8 mouse cellular contexts compared by ENCODE assay signal in the genomic region with DNA sequence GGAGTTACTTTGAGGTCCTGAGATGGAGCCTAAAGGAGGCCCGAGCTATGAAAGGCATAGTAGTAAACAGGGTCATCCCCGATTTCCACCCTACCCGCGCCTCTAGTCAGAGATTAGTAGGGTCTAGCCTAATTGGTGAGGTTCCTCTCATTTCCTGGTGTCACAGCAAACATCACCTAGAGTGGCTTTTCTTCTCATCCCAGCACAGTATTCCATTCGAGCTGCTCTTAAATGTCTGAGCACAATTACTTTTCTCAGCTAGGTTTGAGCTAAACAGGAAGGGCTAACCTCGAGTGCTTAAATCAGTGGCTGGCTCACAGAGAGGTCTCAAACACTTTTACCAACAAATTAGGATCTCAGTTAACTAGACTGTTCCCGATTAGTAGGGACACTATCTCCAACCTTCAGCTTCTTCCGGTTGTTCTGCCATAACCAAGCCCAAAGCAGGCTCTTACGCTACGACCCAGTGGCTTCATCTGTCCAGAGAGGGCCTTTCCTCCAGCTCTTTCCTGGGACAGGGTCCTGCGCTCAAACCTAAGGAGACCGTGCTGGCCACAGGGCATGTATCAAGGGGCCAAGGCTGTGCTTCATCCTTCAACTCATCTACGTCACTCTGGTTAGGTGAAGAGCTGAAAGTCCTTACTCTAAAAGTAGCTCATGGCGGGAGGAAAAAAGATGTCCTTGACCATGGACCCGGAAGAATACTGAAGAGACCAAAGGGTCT. TPM values are rescaled to one million over a fixed set of nuclear protein-coding genes. Genes with fewer than 3 reads are reported as not detected.
DNase-seq lines count a peak whose midpoint lies in the region; ATAC-seq and TF ChIP-seq lines count a peak whose summit lies in the region.

No protein-coding gene starts in this region.

- no peak for DNase-seq in heart, adult 8-10 months (ENCODE audit: low spot score)
- no peak for DNase-seq in midbrain, embryonic 11.5 days (ENCODE audit: low spot score, missing footprints)
- no peak for DNase-seq in urinary bladder, postnatal 10 days (ENCODE audit: low spot score)
- DNase-seq in thymus, adult 18-20 months = no peak
- DNase-seq in urinary bladder, adult 2 months (ENCODE audit: low spot score) = no peak

- H3K36me3 ChIP-seq in heart, embryonic 13.5 days = peaks cover 35% of the 10 kb centered on the region
- peaks cover 29% of the 10 kb centered on the region for H3K36me3 ChIP-seq in hindbrain, embryonic 13.5 days
- H3K36me3 ChIP-seq in midbrain, embryonic 11.5 days (ENCODE audit: control insufficient read depth, insufficient read depth, low read length) = peaks cover 7% of the 10 kb centered on the region; the same call in 1 of the 2 replicates

- H3K27me3 ChIP-seq in heart, embryonic 13.5 days (replicated peaks) = peaks cover 10% of the 10 kb centered on the region
- H3K27me3 ChIP-seq in hindbrain, embryonic 13.5 days = no peaks in the 10 kb centered on the region; the same call in 1 of the 2 replicates
- H3K27me3 ChIP-seq in midbrain, embryonic 11.5 days (ENCODE audit: control insufficient read depth, insufficient read depth, low read length) = no peaks in the 10 kb centered on the region

- H3K9ac ChIP-seq in heart, embryonic 13.5 days = peak overlapping the region; percentile 85
- H3K9ac ChIP-seq in hindbrain, embryonic 13.5 days = peak overlapping the region; percentile 74
- H3K9ac ChIP-seq in midbrain, embryonic 11.5 days (ENCODE audit: low read length) = peak overlapping the region; percentile 71

- peaks cover 27% of the 10 kb centered on the region for H3K4me1 ChIP-seq in heart, embryonic 13.5 days
- peaks cover 33% of the 10 kb centered on the region for H3K4me1 ChIP-seq in bone marrow macrophage, adult 2 months (ENCODE audit: control insufficient read depth, insufficient read depth, low read length)
- peaks cover 25% of the 10 kb centered on the region for H3K4me1 ChIP-seq in hindbrain, embryonic 13.5 days (replicated peaks)
- peaks cover 14% of the 10 kb centered on the region for H3K4me1 ChIP-seq in midbrain, embryonic 11.5 days (ENCODE audit: control insufficient read depth, insufficient read depth, low read length)

- TF ChIP-seq POLR2A in bone marrow macrophage, adult 2 months (IDR thresholded peaks at IDR 0.05; ENCODE audit: borderline replicate concordance, low read depth, low read length) = no peak

- H3K4me2 ChIP-seq in heart, embryonic 13.5 days = peak overlapping the region; percentile 94
- peak overlapping the region; percentile 52 for H3K4me2 ChIP-seq in hindbrain, embryonic 13.5 days
- peak overlapping the region; percentile 45 for H3K4me2 ChIP-seq in midbrain, embryonic 11.5 days

- H3K9me3 ChIP-seq in heart, embryonic 13.5 days = no peaks in the 10 kb centered on the region
- H3K9me3 ChIP-seq in hindbrain, embryonic 13.5 days = no peaks in the 10 kb centered on the region
- no peaks in the 10 kb centered on the region for H3K9me3 ChIP-seq in midbrain, embryonic 11.5 days (ENCODE audit: control insufficient read depth, low read length)

- ATAC-seq in heart, embryonic 13.5 days (ENCODE audit: extremely low read depth, insufficient number of reproducible peaks, low FRiP score, low TSS enrichment) = no peak
- ATAC-seq in hindbrain, embryonic 13.5 days (ENCODE audit: low FRiP score) = peak; percentile 4; the same call in 1 of the 2 replicates
- ATAC-seq in midbrain, embryonic 11.5 days (ENCODE audit: low FRiP score) = 0 out of 2 replicates have a peak, but pooled peaks have one; percentile 5

- WGBS in heart, embryonic 13.5 days = 60% methylated on average over 15 of the region's 15 CpGs
- 63% methylated on average over 15 of the region's 15 CpGs for WGBS in hindbrain, embryonic 13.5 days
- WGBS in midbrain, embryonic 11.5 days = 62% methylated on average over 15 of the region's 15 CpGs

- H3K4me3 ChIP-seq in heart, embryonic 13.5 days = peak overlapping the region; percentile 93
- peak overlapping the region; percentile 66 for H3K4me3 ChIP-seq in bone marrow macrophage, adult 2 months (ENCODE audit: insufficient read depth, low read length)
- H3K4me3 ChIP-seq in hindbrain, embryonic 13.5 days = peak overlapping the region; percentile 94
- H3K4me3 ChIP-seq in midbrain, embryonic 11.5 days (ENCODE audit: low read depth, low read length) = peak overlapping the region; percentile 65

- peak overlapping the region; percentile 66 for H3K27ac ChIP-seq in heart, embryonic 13.5 days (replicated peaks)
- peak overlapping the region; percentile 54 for H3K27ac ChIP-seq in bone marrow macrophage, adult 2 months (ENCODE audit: insufficient read depth, low read depth, low read length)
- peak overlapping the region; percentile 93 for H3K27ac ChIP-seq in hindbrain, embryonic 13.5 days
- no peak overlapping the region; the same call in 1 of the 2 replicates for H3K27ac ChIP-seq in midbrain, embryonic 11.5 days (ENCODE audit: low read depth, low read length)

- TF ChIP-seq CTCF in bone marrow macrophage, adult 2 months (IDR thresholded peaks at IDR 0.05; ENCODE audit: low read depth, low read length) = no peak

RNA-seq across cellular contexts. Expression of a gene that starts 0.6 kb away (rescaled TPM):
- polyA plus RNA-seq in heart, embryonic 13.5 days (2015; fragmentation: Nextera tagmentation; extraction: Ambion mirVana) = 944 and 1,024 TPM in 2 replicates
- 1,000 to 10,000 TPM in 2 of 4 experiments, 100 to 1,000 TPM in 2; 953 to 1,046 (median 1,014) TPM for total RNA-seq in heart, adult 8-10 months (2022)
- 1,512 and 1,555 TPM in 2 replicates for polyA plus RNA-seq in bone marrow macrophage, adult 2 months (2012; ENCODE audit: insufficient read depth, insufficient read length, missing spikeins)
- polyA plus RNA-seq in hindbrain, embryonic 13.5 days (2015; fragmentation: Nextera tagmentation; extraction: Ambion mirVana) = 845 and 863 TPM in 2 replicates
- polyA plus RNA-seq in midbrain, embryonic 11.5 days (2014; fragmentation: Nextera tagmentation; extraction: Ambion mirVana) = 1,045 and 1,155 TPM in 2 replicates
- polyA plus RNA-seq in urinary bladder, adult 2 months (2012; rRNA removed) = 2,204 and 2,273 TPM in 2 replicates
